Mouse (Mus musculus) liver, embryonic 14.5 days (tissue): ENCODE data around the gene Triobp. TPM values are rescaled to one million over a fixed set of nuclear protein-coding genes. Genes with fewer than 3 reads are reported as not detected.

ENCODE experiments used
- ATAC-seq: fragments of 200-750 bp; cut with Nextera tagmentation; 2 replicates; pipeline ENCODE4 v1.8.0; 2017; ENCODE audit warnings: moderate number of reproducible peaks, mild to moderate bottlenecking, moderate library complexity; ENCODE audit not compliant: insufficient read depth
- DNase-seq, 3 experiments: peaks; one replicate each; pipeline ENCODE4 v3.0.0-alpha.2; 2012 to 2013; ENCODE audit warnings: low read depth in 3 of 3, low spot score in 3 of 3
- H3K27ac ChIP-seq: fragments of 300-500 bp; sonication (generic); 2 replicates; pipeline ENCODE4 v1.5.1; 2014; ENCODE audit warnings: moderate library complexity, mild to moderate bottlenecking, control low read depth, inconsistent platforms
- H3K27me3 ChIP-seq: fragments of 300-500 bp; sonication (generic); 2 replicates; pipeline ENCODE4 v1.6.1; 2014; ENCODE audit warnings: mild to moderate bottlenecking, low read length, moderate library complexity; ENCODE audit not compliant: control insufficient read depth, insufficient read depth
- H3K36me3 ChIP-seq: fragments of 300-500 bp; sonication (generic); replicated peaks from 2 replicates; pipeline ENCODE4 v1.6.1; 2014; ENCODE audit warnings: low read depth; ENCODE audit not compliant: control insufficient read depth, insufficient read depth
- H3K4me1 ChIP-seq, 2 experiments: fragments of 200-500 bp in 1 of 2; fragments of 300-500 bp in 1 of 2; sonication (generic) in 1 of 2; replicated peaks; 2 replicates each; pipeline ENCODE4 v1.6.1; 2012 to 2014; ENCODE audit warnings: antibody characterized with exemption in 1 of 2, inconsistent platforms in 1 of 2, low read length in 1 of 2; ENCODE audit not compliant: control insufficient read depth in 2 of 2, insufficient read depth in 2 of 2
- H3K4me2 ChIP-seq: fragments of 300-500 bp; sonication (generic); 2 replicates; pipeline ENCODE4 v1.6.1; 2014; ENCODE audit warnings: low read depth, mild to moderate bottlenecking, control low read depth, moderate library complexity
- H3K4me3 ChIP-seq, 2 experiments: fragments of 200-500 bp in 1 of 2; fragments of 300-500 bp in 1 of 2; sonication (generic) in 1 of 2; 2 replicates each; pipeline ENCODE4 v1.5.1; 2012 to 2014; ENCODE audit warnings: low read depth in 2 of 2, low read length in 2 of 2, mild to moderate bottlenecking in 2 of 2, control low read depth in 1 of 2, inconsistent platforms in 1 of 2, moderate library complexity in 1 of 2; ENCODE audit not compliant: insufficient read depth in 1 of 2
- H3K9ac ChIP-seq: fragments of 300-500 bp; sonication (generic); replicated peaks from 2 replicates; pipeline ENCODE4 v1.6.1; 2014; ENCODE audit warnings: mild to moderate bottlenecking, control low read depth, moderate library complexity
- H3K9me3 ChIP-seq: fragments of 300-500 bp; sonication (generic); 2 replicates; pipeline ENCODE4 v1.6.1; 2016; ENCODE audit warnings: low read length, mixed read lengths; ENCODE audit not compliant: control insufficient read depth
- CTCF ChIP-seq: IDR thresholded peaks from 2 replicates; pipeline ENCODE4 v1.5.1; 2016; ENCODE audit warnings: antibody characterized with exemption, low read depth, control low read depth
- EP300 ChIP-seq: IDR thresholded peaks from 2 replicates; pipeline ENCODE4 v1.6.1; 2016; ENCODE audit warnings: antibody characterized with exemption, low read depth
- WGBS: fragments of 180-500 bp; shearing (Covaris S2); extraction: QIAGEN DNeasy Blood & Tissue Kit; methylation state at CpG from one replicate; pipeline ENCODE4 v1.1.7; 2014; ENCODE audit not compliant: insufficient replicate concordance; 5-methylcytosine and 5-hydroxymethylcytosine counted together
- polyA plus RNA-seq, 2 experiments: library from polyadenylated mRNA; depleted of rRNA in 1 of 2; stranded (reverse) in 1 of 2; unstranded in 1 of 2; fragments of >200 nt; fragmentation: Nextera tagmentation in 1 of 2; extraction: Ambion mirVana in 1 of 2; gene quantifications; 2 replicates each; pipeline versions ENCODE4 v1.2.1 to v1.2.3; 2012 to 2014

The Triobp gene
- polyA plus RNA-seq, 2 experiments, result 12.3 to 17.0 TPM

DNA sequence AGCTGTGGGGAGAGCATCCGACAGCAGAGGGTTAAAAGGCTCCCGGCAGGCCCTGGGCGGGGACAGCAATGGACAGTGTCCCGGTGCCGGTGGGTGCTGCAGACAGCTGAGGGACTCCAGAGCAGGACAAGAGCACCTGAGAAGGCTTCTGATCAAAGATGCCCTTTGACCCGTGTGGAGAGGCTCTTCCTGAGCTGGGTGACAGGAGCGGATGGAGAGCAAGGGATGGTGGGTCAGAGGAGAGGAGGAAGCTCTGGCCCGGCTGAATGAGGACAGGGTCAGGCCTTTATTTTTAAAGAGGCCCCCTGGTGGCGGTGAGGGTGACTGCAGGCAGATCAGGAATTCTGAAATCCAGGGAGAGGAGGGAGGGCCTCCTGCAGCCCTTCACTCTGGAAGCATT, 4.9 kb upstream of the Triobp start:
- WGBS, result 13% methylated on average over 9 of the region's 9 CpGs
- Histone ChIP-seq H3K27me3 (peaks cover 16% of the 10 kb centered on the region), H3K9ac (no peak overlapping the region), H3K4me3 (peak overlapping the region in 1 of 2 experiments; percentile 19; a peak in 2 of 4 replicates), H3K27ac (no peak overlapping the region), H3K4me1 (0 out of 4 replicates have a peak, but pooled peaks cover 0 to 5% of the 10 kb centered on the region in 2 experiments), H3K36me3 (peaks cover 22% of the 10 kb centered on the region), H3K9me3 (no peaks in the 10 kb centered on the region), H3K4me2 (peak overlapping the region; percentile 50)
- TF ChIP-seq CTCF (peak; percentile 91), EP300 (no peak)
- ATAC-seq (peak; percentile 42), DNase-seq (peak in 2 of 3 experiments; percentile 36 to 45)

DNA sequence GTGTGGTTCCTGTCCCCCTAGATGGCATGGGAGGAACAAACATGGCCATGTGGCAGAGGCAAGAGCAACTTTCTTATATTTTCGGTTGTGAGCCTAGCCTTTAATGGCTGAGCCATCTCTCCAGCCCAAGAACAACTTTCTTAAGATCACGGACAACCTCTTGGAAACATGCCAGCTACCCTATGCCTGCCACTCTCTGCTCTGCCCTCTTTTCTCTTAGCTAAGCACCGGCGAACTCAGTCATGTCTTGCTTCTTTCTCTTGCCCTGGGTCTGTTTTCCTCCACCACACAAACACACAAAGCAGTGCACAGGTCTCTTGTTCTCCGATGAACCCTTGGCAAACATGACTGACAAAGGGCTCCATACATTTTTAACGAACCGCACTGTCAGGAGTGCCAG, 1.3 kb upstream of the Triobp start:
- Histone ChIP-seq H3K27ac (no peak overlapping the region), H3K27me3 (peaks cover 24% of the 10 kb centered on the region), H3K36me3 (peaks cover 1% of the 10 kb centered on the region), H3K4me3 (no peak overlapping the region), H3K9ac (no peak overlapping the region), H3K4me2 (no peak overlapping the region), H3K9me3 (no peaks in the 10 kb centered on the region), H3K4me1 (peaks cover 0 to 12% of the 10 kb centered on the region in 2 experiments; a peak in 1 of 4 replicates)
- TF ChIP-seq EP300, result no peak
- no peak for TF ChIP-seq CTCF
- 66% methylated on average over 7 of the region's 7 CpGs for WGBS
- ATAC-seq (no peak), DNase-seq (no peak)

DNA sequence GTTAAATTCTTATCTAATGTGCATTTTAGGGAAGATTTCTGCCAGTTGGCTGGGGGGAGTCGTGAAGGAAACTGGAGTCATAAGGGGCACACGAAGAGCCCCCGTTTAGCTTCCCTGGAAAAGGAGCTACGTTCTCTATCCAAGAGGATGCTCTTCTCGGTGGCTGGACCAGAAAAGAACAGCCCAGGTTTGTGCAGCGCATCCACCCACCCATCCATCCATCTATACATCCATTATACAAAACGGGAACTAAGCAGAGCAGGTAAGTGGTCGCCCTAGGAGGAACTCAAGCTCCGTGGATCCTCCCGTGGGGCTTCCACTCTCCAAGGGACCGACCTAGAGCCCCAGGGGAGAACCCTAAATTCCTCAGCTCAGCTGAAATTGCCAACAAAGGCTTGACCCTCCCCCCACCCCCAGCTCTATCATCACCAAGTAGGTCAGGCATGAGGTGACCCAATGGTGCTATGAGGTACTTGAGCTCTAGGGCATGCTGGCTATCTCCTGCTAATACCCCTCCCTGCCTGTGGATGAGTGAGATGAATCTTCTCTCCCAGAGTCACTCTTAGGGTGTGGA, 715 bp downstream of the Triobp start:
- Histone ChIP-seq H3K4me3 (peak overlapping the region; percentile 8 to 11; a peak in 1 of 4 replicates), H3K9ac (no peak overlapping the region), H3K4me2 (peak overlapping the region; percentile 53), H3K9me3 (no peaks in the 10 kb centered on the region), H3K36me3 (no peaks in the 10 kb centered on the region), H3K27me3 (peaks cover 24% of the 10 kb centered on the region), H3K27ac (no peak overlapping the region), H3K4me1 (peaks cover 0 to 12% of the 10 kb centered on the region in 2 experiments; a peak in 1 of 4 replicates)
- no peak for DNase-seq
- 11% methylated on average over 11 of the region's 11 CpGs for WGBS
- no peak for TF ChIP-seq EP300
- TF ChIP-seq CTCF, result no peak
- no peak for ATAC-seq

DNA sequence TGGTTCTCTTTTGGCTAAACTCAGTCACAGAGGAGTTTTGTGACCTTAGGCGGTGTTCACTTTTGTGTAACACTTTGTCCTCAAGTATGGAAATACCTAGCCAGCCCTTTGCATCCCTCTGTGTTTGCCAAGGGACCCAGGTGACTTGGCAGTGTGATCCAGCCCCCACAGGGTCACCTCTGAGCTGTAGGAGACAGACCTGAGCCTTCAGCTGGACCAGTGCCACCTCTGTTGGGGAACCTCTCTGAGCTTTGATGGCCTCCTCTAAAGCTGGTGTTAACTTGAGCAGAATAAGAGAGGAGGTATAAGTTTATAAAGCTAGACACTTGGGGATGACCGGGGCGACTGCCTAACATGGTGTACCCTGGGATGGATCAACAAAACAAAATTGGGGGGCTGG, 1.4 kb downstream of the Triobp start:
- Histone ChIP-seq H3K9me3 (no peaks in the 10 kb centered on the region), H3K4me3 (no peak overlapping the region), H3K27me3 (peaks cover 24% of the 10 kb centered on the region), H3K4me1 (peaks cover 0 to 12% of the 10 kb centered on the region in 2 experiments; a peak in 1 of 4 replicates), H3K36me3 (no peaks in the 10 kb centered on the region), H3K27ac (no peak overlapping the region), H3K9ac (no peak overlapping the region), H3K4me2 (no peak overlapping the region)
- no peak for TF ChIP-seq CTCF
- no peak for TF ChIP-seq EP300
- no peak for ATAC-seq
- 77% methylated on average over 3 of the region's 3 CpGs for WGBS
- no peak for DNase-seq

DNA sequence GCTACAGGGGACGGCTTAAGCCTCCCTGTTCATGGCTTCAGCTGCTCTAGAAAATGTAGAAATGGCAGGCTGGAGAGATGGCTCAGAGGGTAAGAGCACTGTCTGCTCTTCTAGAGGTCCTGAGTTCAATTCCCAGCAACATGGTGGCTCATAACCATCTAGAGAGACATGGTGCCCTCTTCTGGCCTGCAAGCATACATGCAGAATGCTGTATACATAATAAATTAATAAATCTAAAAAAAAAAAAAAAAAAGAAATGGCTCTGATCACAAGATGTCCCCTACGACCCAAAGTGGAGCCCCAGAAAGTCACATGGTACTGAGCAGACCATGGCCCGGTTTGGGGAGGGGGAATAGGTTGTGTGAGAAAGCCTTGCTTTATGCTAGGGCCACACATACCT, 8.1 kb downstream of the Triobp start:
- H3K9ac ChIP-seq, result no peak overlapping the region
- DNase-seq (no peak), ATAC-seq (no peak)
- 46% methylated on average over 3 of the region's 3 CpGs for WGBS
- H3K4me2 ChIP-seq, result no peak overlapping the region
- no peaks in the 10 kb centered on the region for H3K4me1 ChIP-seq
- TF ChIP-seq CTCF (no peak; the same call in 1 of the 2 replicates), EP300 (no peak)
- H3K4me3 ChIP-seq, result no peak overlapping the region
- no peaks in the 10 kb centered on the region for H3K36me3 ChIP-seq
- no peaks in the 10 kb centered on the region for H3K27me3 ChIP-seq
- H3K27ac ChIP-seq, result no peak overlapping the region
- H3K9me3 ChIP-seq, result no peaks in the 10 kb centered on the region
